24 mouse cellular contexts compared by ENCODE assay signal in the genomic region with DNA sequence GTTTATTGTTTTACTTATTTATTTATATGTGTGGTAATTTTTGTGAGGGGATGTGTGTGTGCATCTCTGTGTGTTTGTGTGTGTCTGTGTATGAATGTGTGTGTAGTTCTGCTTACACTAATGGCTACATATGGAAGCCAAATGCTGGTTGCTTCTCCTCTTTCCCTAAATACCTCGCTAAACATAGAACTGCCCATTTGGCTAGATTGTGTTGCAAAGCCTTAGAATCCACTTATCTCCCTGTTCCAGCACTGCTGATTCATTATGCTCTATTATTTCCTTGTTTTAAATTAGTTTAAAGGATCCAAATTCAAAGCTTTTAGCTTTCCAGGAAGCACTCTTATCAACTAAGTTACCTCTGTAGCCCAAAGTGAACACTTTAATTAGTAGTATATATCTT.
"Had no signal": no experiment of that assay in that cellular context is flagged by ENCODE, and none has a peak within 500 bp of the region (broad histone marks: within the 10 kb centered on the region; RNA-seq: fewer than 3 reads in every experiment).

No protein-coding gene starts in this region.

- H3K36me3 ChIP-seq: heart, embryonic 10.5 days; heart, embryonic 12.5 days; hindbrain, embryonic 10.5 days; hindbrain, embryonic 12.5 days; intestine, embryonic 15.5 days; limb, embryonic 13.5 days; limb, embryonic 15.5 days; liver, embryonic 12.5 days had no signal

- DNase-seq: gastrocnemius, postnatal 25 days; heart, adult 18-20 months; heart, postnatal 10 days; heart, postnatal 4 days; kidney, adult 18-20 months; kidney, adult 8-10 months; kidney, postnatal 10 days; kidney, postnatal 25 days; kidney, postnatal 4 days; left cerebral cortex, postnatal 4 days had no signal

- H3K4me3 ChIP-seq: heart, embryonic 10.5 days; heart, embryonic 12.5 days; hindbrain, embryonic 10.5 days; hindbrain, embryonic 12.5 days; intestine, embryonic 15.5 days; layer of hippocampus, adult 2 months; limb, embryonic 13.5 days; limb, embryonic 15.5 days; liver, embryonic 12.5 days had no signal

- H3K27me3 ChIP-seq: heart, embryonic 12.5 days; hindbrain, embryonic 12.5 days; intestine, embryonic 15.5 days; limb, embryonic 13.5 days; limb, embryonic 15.5 days; liver, embryonic 12.5 days had no signal

- ATAC-seq: hindbrain, embryonic 16.5 days; inflammation-experienced regulatory T-cells, adult 6 months; intestine, embryonic 15.5 days; intestine, postnatal 0 days; liver, embryonic 12.5 days had no signal

- H3K9me3 ChIP-seq: heart, embryonic 10.5 days; heart, embryonic 12.5 days; hindbrain, embryonic 10.5 days; hindbrain, embryonic 12.5 days; intestine, embryonic 15.5 days; limb, embryonic 13.5 days; limb, embryonic 15.5 days; liver, embryonic 12.5 days had no signal

- H3K27ac ChIP-seq: heart, embryonic 10.5 days; hindbrain, embryonic 10.5 days; hindbrain, embryonic 12.5 days; hindbrain, embryonic 14.5 days; intestine, embryonic 15.5 days; layer of hippocampus, adult 2 months; limb, embryonic 13.5 days; limb, embryonic 15.5 days; liver, embryonic 12.5 days; liver, embryonic 14.5 days had no signal

- H3K4me1 ChIP-seq: heart, embryonic 10.5 days; heart, embryonic 12.5 days; hindbrain, embryonic 10.5 days; hindbrain, embryonic 12.5 days; intestine, embryonic 15.5 days; limb, embryonic 13.5 days; limb, embryonic 15.5 days; liver, embryonic 12.5 days had no signal

- H3K9ac ChIP-seq: heart, embryonic 12.5 days; hindbrain, embryonic 12.5 days; hindbrain, embryonic 14.5 days; intestine, embryonic 15.5 days; limb, embryonic 13.5 days; limb, embryonic 15.5 days; liver, embryonic 12.5 days; liver, embryonic 14.5 days had no signal
